Mouse (Mus musculus) liver, embryonic 14.5 days (tissue): ENCODE data around the gene Ube2d3.

ENCODE experiments used
- CTCF ChIP-seq: IDR thresholded peaks from 2 replicates; pipeline ENCODE4 v1.5.1; 2016; ENCODE audit warnings: antibody characterized with exemption, low read depth, control low read depth
- EP300 ChIP-seq: IDR thresholded peaks from 2 replicates; pipeline ENCODE4 v1.6.1; 2016; ENCODE audit warnings: antibody characterized with exemption, low read depth

GRCm38 (mm10) chr3:135476286-135476685 lies 38.3 kb downstream of the Ube2d3 start:
- TF ChIP-seq CTCF (no peak), EP300 (no peak)
